Mouse (Mus musculus): ENCODE data around the gene Slc25a17. TPM values are rescaled to one million over a fixed set of nuclear protein-coding genes. Genes with fewer than 3 reads are reported as not detected.

Slc25a17 gene
- polyA plus RNA-seq, 1 experiment from 2014 or later: 153 TPM

DNA sequence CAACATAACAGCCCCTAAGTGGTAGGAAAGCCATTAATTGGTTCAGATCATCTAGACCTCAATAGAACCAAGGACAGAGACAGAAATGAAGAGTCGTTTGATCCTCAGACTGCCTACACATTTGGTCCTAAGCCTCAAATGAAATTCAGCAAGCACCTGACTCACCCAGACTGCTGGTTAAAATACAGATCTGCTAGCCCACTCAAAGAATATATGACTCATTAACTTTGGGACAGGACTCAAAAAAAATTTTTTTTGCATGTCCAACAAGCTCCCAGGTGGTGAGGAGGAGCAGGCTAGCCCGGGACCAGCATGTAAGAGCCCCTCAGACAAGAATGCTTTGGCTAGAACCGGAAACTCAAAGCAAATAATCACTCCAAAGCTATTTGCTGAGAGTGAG is 40.5 kb downstream of the Slc25a17 start:
- H3K4me3 ChIP-seq (replicated peaks; ENCODE audit: low read depth, low read length): no peak overlapping the region
- ATAC-seq (ENCODE audit: low FRiP score, low TSS enrichment) (no peak), DNase-seq (no peak)
- H3K4me2 ChIP-seq (ENCODE audit: low read length): no peak overlapping the region
- H3K36me3 ChIP-seq (ENCODE audit: control insufficient read depth, insufficient read depth, low read length): peaks cover 69% of the 10 kb centered on the region
- H3K4me1 ChIP-seq (ENCODE audit: control insufficient read depth, insufficient read depth, low read length): no peaks in the 10 kb centered on the region
- no peak overlapping the region for H3K27ac ChIP-seq (replicated peaks; ENCODE audit: low read depth, low read length)
- no peaks in the 10 kb centered on the region for H3K9me3 ChIP-seq (ENCODE audit: control insufficient read depth, low read length)
- H3K9ac ChIP-seq (replicated peaks; ENCODE audit: low read length): no peak overlapping the region
- H3K27me3 ChIP-seq (ENCODE audit: control insufficient read depth, insufficient read depth, low read length): no peaks in the 10 kb centered on the region
- 93% methylated on average over 3 of the region's 3 CpGs for WGBS

DNA sequence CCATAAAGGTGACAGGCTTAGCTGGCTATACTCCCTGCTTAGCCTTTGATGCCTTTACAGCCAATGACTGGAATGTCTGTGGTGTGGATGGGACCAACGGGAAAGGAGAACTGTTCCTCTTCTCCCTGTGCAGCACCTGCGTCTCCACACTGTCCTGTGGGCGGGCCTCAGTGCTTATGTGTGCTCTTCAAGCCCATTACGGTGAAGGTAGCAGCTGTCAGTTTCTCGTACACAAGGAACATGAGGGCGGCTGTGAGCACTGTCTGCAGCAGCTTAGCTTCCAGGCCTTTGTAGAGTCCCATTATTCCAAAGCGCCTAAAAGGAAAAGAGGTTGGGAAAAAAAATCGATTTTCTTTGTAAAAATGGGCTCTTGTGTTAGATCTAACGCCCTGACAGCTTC is 41.1 kb downstream of the Slc25a17 start:
- no peaks in the 10 kb centered on the region for H3K9me3 ChIP-seq (ENCODE audit: control insufficient read depth, low read length)
- 93% methylated on average over 9 of the region's 9 CpGs for WGBS
- ATAC-seq (ENCODE audit: low FRiP score, low TSS enrichment): no peak
- no peak overlapping the region for H3K4me3 ChIP-seq (replicated peaks; ENCODE audit: low read depth, low read length)
- no peak for DNase-seq
- H3K27me3 ChIP-seq (ENCODE audit: control insufficient read depth, insufficient read depth, low read length): no peaks in the 10 kb centered on the region
- H3K4me2 ChIP-seq (ENCODE audit: low read length): no peak overlapping the region
- peaks cover 69% of the 10 kb centered on the region for H3K36me3 ChIP-seq (ENCODE audit: control insufficient read depth, insufficient read depth, low read length)
- H3K9ac ChIP-seq (replicated peaks; ENCODE audit: low read length): no peak overlapping the region
- H3K27ac ChIP-seq (replicated peaks; ENCODE audit: low read depth, low read length): no peak overlapping the region
- H3K4me1 ChIP-seq (ENCODE audit: control insufficient read depth, insufficient read depth, low read length): no peaks in the 10 kb centered on the region

DNA sequence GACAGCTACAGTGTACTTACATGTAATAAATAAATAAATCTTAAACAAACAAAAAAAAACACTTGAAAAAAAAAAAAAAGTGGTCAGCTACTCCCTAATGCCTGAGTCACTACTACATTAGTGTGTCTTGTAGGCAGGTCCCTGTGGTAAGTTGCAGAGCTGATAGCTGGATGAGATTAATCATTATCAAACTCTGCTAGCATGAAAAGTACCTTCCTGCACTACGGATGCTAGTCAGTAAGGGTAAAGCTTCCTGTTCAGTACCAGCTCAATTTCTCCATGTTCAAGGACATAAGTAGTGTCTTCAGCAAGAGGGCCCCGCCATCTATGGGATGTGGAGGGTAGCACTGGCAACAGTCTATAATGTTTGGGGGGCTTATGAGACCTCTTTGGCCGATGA is 46.7 kb downstream of the Slc25a17 start:
- H3K9me3 ChIP-seq (ENCODE audit: control insufficient read depth, low read length): no peaks in the 10 kb centered on the region
- no peak for DNase-seq

DNA sequence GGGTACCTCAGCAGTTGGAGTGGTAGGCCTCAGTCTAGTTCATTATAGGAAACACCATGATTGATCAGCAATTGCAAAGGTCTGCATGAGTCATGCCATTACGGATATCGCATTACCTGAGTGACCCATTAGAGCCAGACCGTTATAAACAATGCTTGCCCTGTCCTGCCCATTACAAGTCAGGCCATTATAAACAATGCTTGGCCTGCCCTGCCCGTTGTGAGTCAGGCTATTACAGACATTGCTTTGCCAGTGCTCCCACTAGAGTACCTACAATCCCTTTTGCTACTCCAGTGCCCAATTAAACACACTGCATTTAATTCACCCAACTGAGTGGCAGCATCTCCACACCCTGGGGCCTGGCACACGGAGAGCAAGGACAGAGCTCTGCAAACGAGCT is 49.6 kb downstream of the Slc25a17 start:
- 77% methylated on average over 6 of the region's 6 CpGs for WGBS
- H3K9ac ChIP-seq (replicated peaks; ENCODE audit: low read length): no peak overlapping the region
- no peak overlapping the region for H3K4me3 ChIP-seq (replicated peaks; ENCODE audit: low read depth, low read length)

More for the DNA sequence above, 46.7 kb downstream of the Slc25a17 start:
- Histone ChIP-seq H3K4me3 (replicated peaks; ENCODE audit: low read depth, low read length) (no peak overlapping the region), H3K4me1 (ENCODE audit: control insufficient read depth, insufficient read depth, low read length) (no peaks in the 10 kb centered on the region), H3K27ac (replicated peaks; ENCODE audit: low read depth, low read length) (no peak overlapping the region), H3K36me3 (ENCODE audit: control insufficient read depth, insufficient read depth, low read length) (peaks cover 26% of the 10 kb centered on the region), H3K27me3 (ENCODE audit: control insufficient read depth, insufficient read depth, low read length) (no peaks in the 10 kb centered on the region), H3K4me2 (ENCODE audit: low read length) (no peak overlapping the region), H3K9ac (replicated peaks; ENCODE audit: low read length) (no peak overlapping the region)
- WGBS: 93% methylated on average over 3 of the region's 3 CpGs
- no peak for ATAC-seq (ENCODE audit: low FRiP score, low TSS enrichment)

DNA sequence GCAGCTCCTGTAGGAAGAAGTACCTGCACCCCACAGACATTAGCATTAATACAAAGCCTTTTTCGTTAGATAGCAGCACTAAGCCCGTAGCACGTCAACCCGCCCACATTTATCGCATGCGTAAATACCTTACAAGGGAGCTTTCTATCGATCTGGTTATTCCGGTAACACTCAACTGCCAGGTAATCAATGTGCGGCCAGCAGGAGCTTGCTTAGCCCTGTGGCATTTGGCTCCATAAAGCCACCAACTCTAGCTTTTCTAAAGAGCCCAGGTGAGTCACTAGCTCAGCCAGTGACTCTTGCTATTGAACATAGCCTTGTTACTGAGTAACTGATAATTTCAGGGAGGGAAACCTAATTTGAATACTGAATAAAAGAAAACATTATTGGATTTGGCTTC is 50.3 kb downstream of the Slc25a17 start:
- WGBS: 91% methylated on average over 9 of the region's 9 CpGs
- DNase-seq: peak; percentile 15

More for the DNA sequence above, 49.6 kb downstream of the Slc25a17 start:
- Histone ChIP-seq H3K27ac (replicated peaks; ENCODE audit: low read depth, low read length) (no peak overlapping the region), H3K4me1 (ENCODE audit: control insufficient read depth, insufficient read depth, low read length) (no peaks in the 10 kb centered on the region), H3K36me3 (ENCODE audit: control insufficient read depth, insufficient read depth, low read length) (peaks cover 2% of the 10 kb centered on the region; the same call in 1 of the 2 replicates), H3K9me3 (ENCODE audit: control insufficient read depth, low read length) (no peaks in the 10 kb centered on the region), H3K27me3 (ENCODE audit: control insufficient read depth, insufficient read depth, low read length) (no peaks in the 10 kb centered on the region), H3K4me2 (ENCODE audit: low read length) (no peak overlapping the region)
- ATAC-seq (ENCODE audit: low FRiP score, low TSS enrichment): no peak
- DNase-seq: no peak

DNA sequence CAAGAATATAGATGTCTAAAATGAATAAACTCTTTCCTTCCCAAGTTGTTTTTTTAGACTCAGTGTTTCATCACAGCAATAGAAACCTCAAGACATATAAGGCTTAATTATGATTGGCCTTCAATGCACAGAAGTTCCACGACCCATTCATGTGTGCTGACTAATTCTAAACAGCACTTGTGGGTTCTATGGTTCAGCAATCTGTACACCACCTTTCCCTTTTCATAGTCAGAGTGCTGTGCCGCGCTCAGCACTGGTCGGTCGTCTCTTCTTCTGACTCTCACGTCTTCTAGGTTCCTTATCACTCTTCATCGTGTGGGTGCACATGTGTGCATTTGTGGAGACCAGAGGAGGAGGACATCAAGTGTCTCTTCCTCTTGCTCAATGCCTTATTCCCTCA is 52.6 kb downstream of the Slc25a17 start:
- Histone ChIP-seq H3K4me3 (replicated peaks; ENCODE audit: low read depth, low read length) (no peak overlapping the region), H3K27me3 (ENCODE audit: control insufficient read depth, insufficient read depth, low read length) (no peaks in the 10 kb centered on the region), H3K9ac (replicated peaks; ENCODE audit: low read length) (no peak overlapping the region), H3K4me2 (ENCODE audit: low read length) (no peak overlapping the region), H3K4me1 (ENCODE audit: control insufficient read depth, insufficient read depth, low read length) (no peaks in the 10 kb centered on the region), H3K27ac (replicated peaks; ENCODE audit: low read depth, low read length) (no peak overlapping the region), H3K9me3 (ENCODE audit: control insufficient read depth, low read length) (no peaks in the 10 kb centered on the region), H3K36me3 (ENCODE audit: control insufficient read depth, insufficient read depth, low read length) (no peaks in the 10 kb centered on the region)
- ATAC-seq (ENCODE audit: low FRiP score, low TSS enrichment): no peak
- WGBS: 98% methylated on average over 7 of the region's 7 CpGs
- no peak for DNase-seq

More for the DNA sequence above, 50.3 kb downstream of the Slc25a17 start:
- Histone ChIP-seq H3K27me3 (ENCODE audit: control insufficient read depth, insufficient read depth, low read length) (no peaks in the 10 kb centered on the region), H3K9ac (replicated peaks; ENCODE audit: low read length) (no peak overlapping the region), H3K4me2 (ENCODE audit: low read length) (no peak overlapping the region), H3K27ac (replicated peaks; ENCODE audit: low read depth, low read length) (no peak overlapping the region), H3K36me3 (ENCODE audit: control insufficient read depth, insufficient read depth, low read length) (no peaks in the 10 kb centered on the region), H3K4me1 (ENCODE audit: control insufficient read depth, insufficient read depth, low read length) (no peaks in the 10 kb centered on the region), H3K4me3 (replicated peaks; ENCODE audit: low read depth, low read length) (no peak overlapping the region), H3K9me3 (ENCODE audit: control insufficient read depth, low read length) (no peaks in the 10 kb centered on the region)
- ATAC-seq (ENCODE audit: low FRiP score, low TSS enrichment): no peak

DNA sequence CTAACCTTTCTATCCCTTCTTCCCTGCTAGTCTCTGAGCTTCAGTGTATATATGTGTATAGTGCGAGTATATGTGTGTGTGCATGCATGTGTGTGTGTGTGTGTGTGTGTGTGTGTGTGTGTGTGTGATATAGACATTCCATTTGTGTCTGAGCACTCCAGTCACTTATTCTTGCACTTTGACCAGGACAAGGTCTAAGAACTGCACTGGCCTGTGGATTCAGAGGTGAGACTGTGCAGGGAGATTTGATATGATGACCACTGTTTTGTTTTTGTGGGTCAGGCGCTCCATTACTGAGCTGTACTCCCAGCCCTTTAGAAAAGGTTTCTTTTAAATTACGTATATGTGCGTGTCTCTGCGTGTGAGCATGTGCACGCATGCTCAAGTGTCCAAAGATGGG is 54.1 kb downstream of the Slc25a17 start:
- H3K9ac ChIP-seq (replicated peaks; ENCODE audit: low read length): no peak overlapping the region
- H3K4me1 ChIP-seq (ENCODE audit: control insufficient read depth, insufficient read depth, low read length): no peaks in the 10 kb centered on the region
- no peak overlapping the region for H3K4me2 ChIP-seq (ENCODE audit: low read length)
- DNase-seq (no peak), ATAC-seq (ENCODE audit: low FRiP score, low TSS enrichment) (no peak)
- WGBS: 94% methylated on average over 6 of the region's 6 CpGs
- H3K27me3 ChIP-seq (ENCODE audit: control insufficient read depth, insufficient read depth, low read length): no peaks in the 10 kb centered on the region
- H3K9me3 ChIP-seq (ENCODE audit: control insufficient read depth, low read length): no peaks in the 10 kb centered on the region
- H3K4me3 ChIP-seq (replicated peaks; ENCODE audit: low read depth, low read length): no peak overlapping the region
- H3K36me3 ChIP-seq (ENCODE audit: control insufficient read depth, insufficient read depth, low read length): no peaks in the 10 kb centered on the region
- no peak overlapping the region for H3K27ac ChIP-seq (replicated peaks; ENCODE audit: low read depth, low read length)

DNA sequence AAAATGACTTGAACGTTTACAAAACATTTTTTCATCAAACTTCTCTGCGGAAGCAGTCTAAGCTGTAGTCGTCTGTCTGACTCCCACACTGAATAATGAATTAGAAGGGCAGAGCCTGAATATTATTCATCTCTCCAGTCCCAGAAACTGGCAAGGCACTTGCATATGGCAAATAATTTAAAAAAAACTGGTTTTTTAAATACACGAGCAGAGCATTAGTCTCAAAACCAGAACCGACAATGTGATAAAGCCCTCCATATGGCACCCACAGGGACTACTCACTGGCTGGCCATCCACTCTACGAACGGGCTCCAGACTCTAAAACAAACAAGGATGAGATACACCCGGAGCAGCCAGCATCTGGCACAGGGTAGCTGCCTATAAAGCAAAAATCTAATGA is 55.6 kb downstream of the Slc25a17 start:
- H3K4me3 ChIP-seq (replicated peaks; ENCODE audit: low read depth, low read length): no peak overlapping the region
- H3K4me1 ChIP-seq (ENCODE audit: control insufficient read depth, insufficient read depth, low read length): no peaks in the 10 kb centered on the region
- no peaks in the 10 kb centered on the region for H3K9me3 ChIP-seq (ENCODE audit: control insufficient read depth, low read length)
- no peaks in the 10 kb centered on the region for H3K27me3 ChIP-seq (ENCODE audit: control insufficient read depth, insufficient read depth, low read length)
- ATAC-seq (ENCODE audit: low FRiP score, low TSS enrichment) (no peak), DNase-seq (no peak)
- H3K9ac ChIP-seq (replicated peaks; ENCODE audit: low read length): no peak overlapping the region
- 78% methylated on average over 8 of the region's 8 CpGs for WGBS
- no peak overlapping the region for H3K27ac ChIP-seq (replicated peaks; ENCODE audit: low read depth, low read length)
- no peaks in the 10 kb centered on the region for H3K36me3 ChIP-seq (ENCODE audit: control insufficient read depth, insufficient read depth, low read length)
- no peak overlapping the region for H3K4me2 ChIP-seq (ENCODE audit: low read length)

DNA sequence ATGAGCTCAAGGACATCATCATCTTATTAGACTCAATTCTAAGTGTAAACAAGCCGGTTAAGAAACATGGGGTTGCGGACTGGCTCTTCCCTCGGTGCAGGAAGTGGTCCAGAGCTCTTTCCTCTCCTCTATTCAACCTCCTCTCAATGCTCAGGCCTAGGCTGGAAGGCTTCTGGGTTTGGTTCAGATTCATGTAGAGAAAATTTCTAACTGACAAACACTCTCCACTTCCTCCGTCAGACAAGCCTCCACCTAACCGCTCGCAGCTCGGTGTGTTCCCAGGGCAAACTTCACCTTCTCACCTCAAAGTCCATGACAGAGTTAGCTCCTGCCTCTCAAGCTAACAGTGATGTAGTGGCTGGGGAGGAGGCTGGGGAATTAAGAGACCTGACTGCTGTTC is 56.6 kb downstream of the Slc25a17 start:
- DNase-seq: no peak
- WGBS: 94% methylated on average over 7 of the region's 7 CpGs
- Histone ChIP-seq H3K9me3 (ENCODE audit: control insufficient read depth, low read length) (no peaks in the 10 kb centered on the region), H3K4me3 (replicated peaks; ENCODE audit: low read depth, low read length) (no peak overlapping the region), H3K27me3 (ENCODE audit: control insufficient read depth, insufficient read depth, low read length) (no peaks in the 10 kb centered on the region), H3K9ac (replicated peaks; ENCODE audit: low read length) (no peak overlapping the region), H3K27ac (replicated peaks; ENCODE audit: low read depth, low read length) (no peak overlapping the region), H3K4me2 (ENCODE audit: low read length) (no peak overlapping the region), H3K4me1 (ENCODE audit: control insufficient read depth, insufficient read depth, low read length) (no peaks in the 10 kb centered on the region), H3K36me3 (ENCODE audit: control insufficient read depth, insufficient read depth, low read length) (no peaks in the 10 kb centered on the region)
- no peak for ATAC-seq (ENCODE audit: low FRiP score, low TSS enrichment)

Data from midbrain, embryonic 14.5 days (tissue).